Mouse (Mus musculus) lung, postnatal 0 days (tissue): ENCODE measurements around the gene Cryge.

ENCODE experiments used
- CTCF ChIP-seq: IDR thresholded peaks from 2 replicates; pipeline ENCODE4 v1.5.1; 2016; ENCODE audit warnings: antibody characterized with exemption, mild to moderate bottlenecking
- EP300 ChIP-seq: IDR thresholded peaks from 2 replicates; pipeline ENCODE4 v1.6.1; 2016; ENCODE audit warnings: antibody characterized with exemption, mild to moderate bottlenecking, control low read depth

- TF ChIP-seq CTCF (no peak), EP300 (no peak)
These were observed 22.6 kb upstream of the Cryge start, which contains the start of gene Crygc for GRCm38 (mm10) chr1:65073589-65073988.
